In genomic region chr8:70701982-70702841, GRCm38 (mm10) we compare ENCODE assay signal across 9 mouse cellular contexts. TPM values are rescaled to one million over a fixed set of nuclear protein-coding genes. Genes with fewer than 3 reads are reported as not detected.
DNase-seq lines count a peak whose midpoint lies in the region; ATAC-seq lines count a peak whose summit lies in the region.
"Had no signal": no experiment of that assay in that cellular context is flagged by ENCODE, and none has a peak within 500 bp of the region (broad histone marks: within the 10 kb centered on the region; RNA-seq: fewer than 3 reads in every experiment).

No protein-coding gene starts in this region.

- no peaks in the 10 kb centered on the region for H3K27me3 ChIP-seq in heart, embryonic 10.5 days (ENCODE audit: insufficient read depth, poor library complexity, severe bottlenecking)
- no peaks in the 10 kb centered on the region for H3K27me3 ChIP-seq in heart, embryonic 16.5 days (ENCODE audit: control insufficient read depth, insufficient read depth, low read length)
- H3K27me3 ChIP-seq in midbrain, embryonic 13.5 days, result no peaks in the 10 kb centered on the region

- peaks cover 23% of the 10 kb centered on the region for H3K4me1 ChIP-seq in heart, embryonic 10.5 days
- H3K4me1 ChIP-seq in heart, embryonic 16.5 days (ENCODE audit: control insufficient read depth, insufficient read depth, low read length), result peaks cover 25% of the 10 kb centered on the region
- H3K4me1 ChIP-seq in midbrain, embryonic 13.5 days (replicated peaks), result peaks cover 44% of the 10 kb centered on the region

- H3K27ac ChIP-seq in heart, embryonic 10.5 days, result no peak overlapping the region
- peak overlapping the region; percentile 2; the same call in 1 of the 2 replicates for H3K27ac ChIP-seq in heart, embryonic 16.5 days (ENCODE audit: low read length)
- H3K27ac ChIP-seq in midbrain, embryonic 13.5 days, result no peak overlapping the region

- H3K9me3 ChIP-seq in heart, embryonic 10.5 days, result no peaks in the 10 kb centered on the region
- no peaks in the 10 kb centered on the region for H3K9me3 ChIP-seq in heart, embryonic 16.5 days (replicated peaks; ENCODE audit: control insufficient read depth, low read length)
- H3K9me3 ChIP-seq in midbrain, embryonic 13.5 days, result no peaks in the 10 kb centered on the region

- peak; percentile 95 for DNase-seq in heart, adult 11 months
- no peak for DNase-seq in heart, embryonic 10.5 days (ENCODE audit: low spot score)
- DNase-seq in NIH3T3 (ENCODE audit: low read depth), result peak; percentile 77
- DNase-seq in frontal cortex, postnatal 14 days (ENCODE audit: low spot score in 2 of 2), result no peak
- DNase-seq in adrenal gland, adult 2 months, result no peak
- no peak for DNase-seq in kidney, postnatal 36 days

- H3K9ac ChIP-seq in heart, embryonic 16.5 days (ENCODE audit: low read length), result no peak overlapping the region
- H3K9ac ChIP-seq in midbrain, embryonic 13.5 days (replicated peaks), result peak overlapping the region; percentile 100; the same call in 1 of the 2 replicates

- peak overlapping the region; percentile 73; the same call in 1 of the 2 replicates for H3K4me2 ChIP-seq in heart, embryonic 16.5 days (ENCODE audit: low read depth, low read length)
- peak overlapping the region; percentile 81 for H3K4me2 ChIP-seq in midbrain, embryonic 13.5 days (replicated peaks)

- WGBS in heart, embryonic 10.5 days, result 78% methylated on average over 2 of the region's 2 CpGs
- 72% methylated on average over 2 of the region's 2 CpGs for WGBS in heart, embryonic 16.5 days
- WGBS in midbrain, embryonic 13.5 days, result 84% methylated on average over 2 of the region's 2 CpGs

- peaks cover 8% of the 10 kb centered on the region; the same call in 1 of the 2 replicates for H3K36me3 ChIP-seq in heart, embryonic 10.5 days
- H3K36me3 ChIP-seq in heart, embryonic 16.5 days (ENCODE audit: control insufficient read depth, insufficient read depth), result 0 out of 2 replicates have a peak, but pooled peaks cover 2% of the 10 kb centered on the region
- peaks cover 24% of the 10 kb centered on the region for H3K36me3 ChIP-seq in midbrain, embryonic 13.5 days

- no peak overlapping the region for H3K4me3 ChIP-seq in heart, embryonic 10.5 days
- no peak overlapping the region; the same call in 1 of the 2 replicates for H3K4me3 ChIP-seq in heart, embryonic 16.5 days (ENCODE audit: low read length)
- H3K4me3 ChIP-seq in midbrain, embryonic 13.5 days (replicated peaks), result peak overlapping the region; percentile 98

- no peak for ATAC-seq in heart, embryonic 16.5 days (replicated peaks; ENCODE audit: extremely low read depth, insufficient read depth, low FRiP score)
- ATAC-seq in midbrain, embryonic 13.5 days, result no peak

RNA-seq across cellular contexts. Expression of gene Iqcn, which starts 1.0 kb away (rescaled TPM):
- polyA plus RNA-seq in heart, embryonic 10.5 days (2016; fragmentation: Nextera tagmentation; extraction: Ambion mirVana), result not detected in 2 replicates
- polyA plus RNA-seq in heart, embryonic 16.5 days (2015; fragmentation: Nextera tagmentation; extraction: Ambion mirVana), result 0.05 TPM in 1 of 2 replicates, not detected in the other
- 0.07 and 0.08 TPM in 2 replicates for polyA plus RNA-seq in midbrain, embryonic 13.5 days (2015; fragmentation: Nextera tagmentation; extraction: Ambion mirVana)
- under 1 TPM in 1 of 2 experiments, not detected in 1; 0.12 TPM for total RNA-seq in adrenal gland, adult 2 months (2021)
- 0.25 and 0.28 TPM in 2 replicates for polyA plus RNA-seq in adrenal gland, adult 2 months (2012; rRNA removed)

RNA-seq across cellular contexts. Expression of gene Jund, which starts 3.5 kb away (rescaled TPM):
- 76.3 and 116 TPM in 2 replicates for polyA plus RNA-seq in heart, embryonic 10.5 days (2016; fragmentation: Nextera tagmentation; extraction: Ambion mirVana)
- 58.7 and 59.3 TPM in 2 replicates for polyA plus RNA-seq in heart, embryonic 16.5 days (2015; fragmentation: Nextera tagmentation; extraction: Ambion mirVana)
- 65.1 and 97.7 TPM in 2 replicates for polyA plus RNA-seq in midbrain, embryonic 13.5 days (2015; fragmentation: Nextera tagmentation; extraction: Ambion mirVana)
- total RNA-seq in adrenal gland, adult 2 months (2021), result 100 to 1,000 TPM; 214 to 246 TPM
- 1,009 and 1,256 TPM in 2 replicates for polyA plus RNA-seq in adrenal gland, adult 2 months (2012; rRNA removed)

RNA-seq across cellular contexts. Expression of gene Gm3336, which starts 16.1 kb away (rescaled TPM):
- polyA plus RNA-seq in heart, embryonic 10.5 days (2016; fragmentation: Nextera tagmentation; extraction: Ambion mirVana), result not detected in 2 replicates
- polyA plus RNA-seq in heart, embryonic 16.5 days (2015; fragmentation: Nextera tagmentation; extraction: Ambion mirVana), result not detected in 2 replicates
- not detected in 2 replicates for polyA plus RNA-seq in midbrain, embryonic 13.5 days (2015; fragmentation: Nextera tagmentation; extraction: Ambion mirVana)
- total RNA-seq in adrenal gland, adult 2 months (2021), result under 1 TPM in 1 of 2 experiments, not detected in 1; 0.69 TPM
- 0.51 and 0.97 TPM in 2 replicates for polyA plus RNA-seq in adrenal gland, adult 2 months (2012; rRNA removed)
- total RNA-seq: heart, postnatal 10 days had no signal

RNA-seq across cellular contexts. Expression of gene Pde4c, which starts 21.3 kb away (rescaled TPM):
- polyA plus RNA-seq in heart, embryonic 10.5 days (2016; fragmentation: Nextera tagmentation; extraction: Ambion mirVana), result 0.45 and 0.48 TPM in 2 replicates
- polyA plus RNA-seq in heart, embryonic 16.5 days (2015; fragmentation: Nextera tagmentation; extraction: Ambion mirVana), result 0.38 and 0.55 TPM in 2 replicates
- polyA plus RNA-seq in midbrain, embryonic 13.5 days (2015; fragmentation: Nextera tagmentation; extraction: Ambion mirVana), result 0.15 and 0.28 TPM in 2 replicates
- total RNA-seq in adrenal gland, adult 2 months (2021), result 1 to 10 TPM in 1 of 2 experiments, under 1 TPM in 1; 0.76 to 1.0 TPM
- polyA plus RNA-seq in adrenal gland, adult 2 months (2012; rRNA removed), result 2.9 and 3.3 TPM in 2 replicates

RNA-seq across cellular contexts. Expression of gene Lsm4, which starts 29.2 kb away (rescaled TPM):
- polyA plus RNA-seq in heart, embryonic 10.5 days (2016; fragmentation: Nextera tagmentation; extraction: Ambion mirVana), result 344 and 410 TPM in 2 replicates
- 252 and 258 TPM in 2 replicates for polyA plus RNA-seq in heart, embryonic 16.5 days (2015; fragmentation: Nextera tagmentation; extraction: Ambion mirVana)
- 176 and 201 TPM in 2 replicates for polyA plus RNA-seq in midbrain, embryonic 13.5 days (2015; fragmentation: Nextera tagmentation; extraction: Ambion mirVana)
- total RNA-seq in adrenal gland, adult 2 months (2021), result 10 to 100 TPM; 65.2 to 88.5 TPM
- polyA plus RNA-seq in adrenal gland, adult 2 months (2012; rRNA removed), result 81.3 and 112 TPM in 2 replicates

Comparison
In these comparisons a context has a peak if more than half of its experiments do, and no peak if none do; other contexts are left out.
1. DNase-seq: peak in heart, adult 11 months (single experiment) and NIH3T3 (single experiment); none in heart, embryonic 10.5 days (single experiment), frontal cortex, postnatal 14 days (0 of 2), adrenal gland, adult 2 months (single experiment) and kidney, postnatal 36 days (0 of 2).